Mouse (Mus musculus) bone marrow macrophage, adult 2 months (primary cell): ENCODE measurements around the gene Cyp2c38.
"Not testable (repeated sequence)": the region's sequence is repeated elsewhere in the genome, so short reads cannot be mapped to it uniquely, and the experiment has no call there.

ENCODE experiments used
- CTCF ChIP-seq: IDR thresholded peaks from 2 replicates; pipeline ENCODE4 v1.5.1; 2012; ENCODE audit warnings: low read depth, mild to moderate bottlenecking, low read length, moderate library complexity
- POLR2A ChIP-seq: IDR thresholded peaks from 2 replicates; pipeline ENCODE4 v1.6.1; 2012; ENCODE audit warnings: mild to moderate bottlenecking, low read depth, low read length, borderline replicate concordance

GRCm38 (mm10) chr19:39483961-39484360 lies 21.1 kb upstream of the Cyp2c38 start:
- not testable (repeated sequence) for TF ChIP-seq CTCF, POLR2A
